Mouse (Mus musculus) hematopoietic stem cell, adult 5-6 weeks (primary cell): ENCODE measurements around the gene Epb41l5. TPM values are rescaled to one million over a fixed set of nuclear protein-coding genes. Genes with fewer than 3 reads are reported as not detected.

Experiments
- ATAC-seq, 2 experiments: fragments of 125-278 bp in 1 of 2; replicated peaks in 1 of 2; 2 replicates each; pipeline ENCODE4 v1.8.0; 2016 to 2017; ENCODE audit warnings: inconsistent platforms in 2 of 2, mild to moderate bottlenecking in 2 of 2, moderate number of reproducible peaks in 2 of 2, low read depth in 1 of 2, moderate TSS enrichment in 1 of 2; ENCODE audit not compliant: low FRiP score in 2 of 2, poor library complexity in 2 of 2, severe bottlenecking in 2 of 2, insufficient read depth in 1 of 2, low TSS enrichment in 1 of 2
- total RNA-seq: library from RNA; stranded (forward); fragments of 172-1452, 232-1000 nt; gene quantifications from 2 replicates; pipeline ENCODE4 v1.2.3, GENCODE M21; 2017

Epb41l5 gene
- 4.3 and 5.5 TPM in 2 replicates for total RNA-seq

- ATAC-seq: peak; percentile 81 to 87
Observed at GRCm38 (mm10) chr1:119648205-119649111, at the start of gene Epb41l5. Gene Epb41l5 (minus strand): TSS chr1:119649000.

- ATAC-seq: no peak
Observed at GRCm38 (mm10) chr1:119696860-119697259, 48.1 kb upstream of the Epb41l5 start.

- no peak; a peak in 1 of 4 replicates for ATAC-seq
Observed at GRCm38 (mm10) chr1:119685773-119686558, 37.2 kb upstream of the Epb41l5 start.

GRCm38 (mm10) chr1:119681663-119682213, 32.9 kb upstream of the Epb41l5 start:
- no peak for ATAC-seq

GRCm38 (mm10) chr1:119674984-119675383, 26.2 kb upstream of the Epb41l5 start:
- ATAC-seq: peak; percentile 76 to 77

- no peak for ATAC-seq
Observed at GRCm38 (mm10) chr1:119666904-119667303, 18.1 kb upstream of the Epb41l5 start.

- peak in 1 of 2 experiments; percentile 65; a peak in 1 of 4 replicates for ATAC-seq
Observed at GRCm38 (mm10) chr1:119654307-119654706, 5.5 kb upstream of the Epb41l5 start.

- no peak for ATAC-seq
Observed at GRCm38 (mm10) chr1:119650386-119650785, 1.6 kb upstream of the Epb41l5 start.

- ATAC-seq: no peak
Observed at GRCm38 (mm10) chr1:119649627-119650026, 827 bp upstream of the Epb41l5 start.

GRCm38 (mm10) chr1:119646356-119646755, 2.4 kb downstream of the Epb41l5 start:
- ATAC-seq: no peak

- peak; percentile 84 to 85 for ATAC-seq
Observed at GRCm38 (mm10) chr1:119642367-119642766, 6.4 kb downstream of the Epb41l5 start.

- ATAC-seq: peak; percentile 66 to 90
Observed at GRCm38 (mm10) chr1:119641090-119641812, 7.5 kb downstream of the Epb41l5 start.

GRCm38 (mm10) chr1:119640006-119640405, 8.8 kb downstream of the Epb41l5 start:
- ATAC-seq: no peak

GRCm38 (mm10) chr1:119637188-119638023, 11.4 kb downstream of the Epb41l5 start:
- no peak for ATAC-seq

- no peak for ATAC-seq
Observed at GRCm38 (mm10) chr1:119634746-119635145, 14.1 kb downstream of the Epb41l5 start.

- ATAC-seq: no peak
Observed at GRCm38 (mm10) chr1:119630428-119630827, 18.4 kb downstream of the Epb41l5 start.
